Mouse (Mus musculus) C2C12 (cell line): Measurements from ENCODE around the gene Tpcn1. TPM values are rescaled to one million over a fixed set of nuclear protein-coding genes. Genes with fewer than 3 reads are reported as not detected.

ENCODE experiments used
- H3K27me3 ChIP-seq: one replicate; pipeline ENCODE4 v1.6.1; 2011; ENCODE audit not compliant: control insufficient read depth, insufficient read depth, insufficient read length
- H3K36me3 ChIP-seq: one replicate; pipeline ENCODE4 v1.6.1; 2011; ENCODE audit not compliant: control insufficient read depth, insufficient read depth
- H3K4me3 ChIP-seq: one replicate; pipeline ENCODE4 v1.5.1; 2011; ENCODE audit warnings: mild to moderate bottlenecking, control low read depth; ENCODE audit not compliant: poor library complexity, insufficient read depth, severe bottlenecking
- H3K79me2 ChIP-seq: one replicate; pipeline ENCODE4 v1.6.1; 2011; ENCODE audit not compliant: control insufficient read depth, insufficient read depth
- H3K79me3 ChIP-seq: one replicate; pipeline ENCODE4 v1.6.1; 2011; ENCODE audit warnings: low read depth, control low read depth
- H3ac ChIP-seq: one replicate; pipeline ENCODE3; 2011; ENCODE audit warnings: low read depth; ENCODE audit not compliant: control insufficient read depth, insufficient read length
- CEBPB ChIP-seq: IDR thresholded peaks from one replicate; pipeline ENCODE4 v1.6.1; 2011; ENCODE audit warnings: low read depth, mild to moderate bottlenecking, control low read depth, moderate library complexity
- CTCF ChIP-seq: IDR thresholded peaks from one replicate; pipeline ENCODE4 v1.5.1; 2011; ENCODE audit not compliant: control insufficient read depth, insufficient read depth, insufficient read length
- FOSL1 ChIP-seq: IDR thresholded peaks from one replicate; pipeline ENCODE4 v1.8.0; 2011; ENCODE audit warnings: mild to moderate bottlenecking, low read length; ENCODE audit not compliant: poor library complexity, insufficient read depth, severe bottlenecking
- MAX ChIP-seq: IDR thresholded peaks from one replicate; pipeline ENCODE4 v1.6.1; 2011; ENCODE audit warnings: mild to moderate bottlenecking, control low read depth
- MYOD1 ChIP-seq: IDR thresholded peaks from one replicate; pipeline ENCODE4 v1.6.1; 2011; ENCODE audit warnings: low read depth; ENCODE audit not compliant: control insufficient read depth, insufficient read length
- MYOG ChIP-seq: IDR thresholded peaks from one replicate; pipeline ENCODE4 v1.6.1; 2011; ENCODE audit not compliant: control insufficient read depth, insufficient read length; ENCODE audit errors: extremely low read depth
- USF1 ChIP-seq: IDR thresholded peaks from one replicate; pipeline ENCODE4 v1.6.1; 2011; ENCODE audit warnings: low read depth, mild to moderate bottlenecking, control low read depth, moderate library complexity
- polyA plus RNA-seq: library from polyadenylated mRNA; unstranded; fragments of >200 nt; fragmentation: generic; extraction: Trizol; gene quantifications from one replicate; pipeline ENCODE4 v1.2.1, GENCODE M21; 2012; ENCODE audit warnings: missing spikeins

Tpcn1 gene
- polyA plus RNA-seq, 1 experiment = 34.6 TPM

GRCm38 (mm10) chr5:120571056-120571740, 17.3 kb downstream of the Tpcn1 start:
- no peak for TF ChIP-seq CTCF
- TF ChIP-seq CEBPB = no peak
- TF ChIP-seq FOSL1 = no peak
- no peak for TF ChIP-seq MYOD1
- no peak for TF ChIP-seq MYOG
- TF ChIP-seq MAX = no peak
- TF ChIP-seq USF1 = no peak
- Histone ChIP-seq H3K4me3 (no peak overlapping the region), H3K36me3 (peaks cover 19% of the 10 kb centered on the region), H3K27me3 (no peaks in the 10 kb centered on the region), H3ac (no peak overlapping the region), H3K79me3 (peaks cover 52% of the 10 kb centered on the region), H3K79me2 (peaks cover 92% of the 10 kb centered on the region)

DNA sequence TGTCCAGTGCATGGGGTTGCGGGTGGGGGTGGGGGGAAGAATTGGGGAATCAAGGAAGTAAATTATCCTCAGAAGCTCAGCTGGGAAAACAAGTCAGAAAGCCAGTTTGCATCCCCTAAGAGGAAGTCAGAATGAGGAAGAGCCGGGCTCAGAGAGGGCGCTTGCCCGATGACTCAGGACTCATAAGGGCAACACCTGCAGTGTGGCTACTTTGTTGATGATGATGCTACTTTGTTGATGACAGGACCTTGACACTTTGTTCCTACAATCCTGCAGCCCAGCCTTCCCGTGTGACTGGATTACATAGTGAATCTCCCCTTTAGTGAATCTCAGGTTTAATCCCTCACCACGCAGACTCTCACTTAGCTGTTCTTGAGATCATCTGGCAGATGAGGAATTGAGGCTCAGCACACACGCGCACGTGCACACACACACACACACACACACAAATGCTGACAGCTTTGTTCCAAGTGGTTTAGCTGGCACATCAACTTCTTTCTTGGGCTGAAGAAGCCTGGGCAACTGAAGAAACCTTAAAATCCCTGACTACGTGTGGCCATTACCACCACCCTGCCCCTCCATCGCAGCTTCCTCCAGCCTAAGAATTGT, 18.1 kb downstream of the Tpcn1 start:
- TF ChIP-seq MYOG (no peak), MAX (no peak), MYOD1 (no peak), CTCF (no peak), FOSL1 (no peak), CEBPB (no peak), USF1 (no peak)
- Histone ChIP-seq H3K4me3 (no peak overlapping the region), H3ac (no peak overlapping the region), H3K79me3 (peaks cover 48% of the 10 kb centered on the region), H3K36me3 (peaks cover 19% of the 10 kb centered on the region), H3K27me3 (no peaks in the 10 kb centered on the region), H3K79me2 (peaks cover 92% of the 10 kb centered on the region)

DNA sequence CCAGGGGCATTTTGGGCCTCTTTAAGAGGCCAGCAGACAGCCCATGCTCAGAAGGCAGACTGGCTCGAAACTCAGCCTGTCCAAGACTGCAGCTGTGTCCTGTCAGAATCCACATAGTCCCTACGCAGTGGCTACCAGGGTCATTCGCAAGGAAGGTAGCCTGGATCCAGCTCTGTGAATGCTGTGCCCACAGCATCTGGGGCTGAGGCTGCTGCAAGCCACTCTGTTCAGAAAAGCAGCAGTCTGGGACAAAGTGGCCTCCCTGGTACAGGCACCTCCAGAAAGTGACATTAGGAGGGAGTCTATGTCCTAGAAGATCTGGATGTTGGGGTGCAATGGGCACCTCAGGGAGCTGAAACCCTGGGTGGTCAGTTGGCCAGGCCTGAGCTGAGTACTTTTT, 18.7 kb downstream of the Tpcn1 start:
- Histone ChIP-seq H3K79me3 (peaks cover 47% of the 10 kb centered on the region), H3ac (no peak overlapping the region), H3K79me2 (peaks cover 92% of the 10 kb centered on the region), H3K4me3 (no peak overlapping the region), H3K27me3 (no peaks in the 10 kb centered on the region), H3K36me3 (peaks cover 16% of the 10 kb centered on the region)
- TF ChIP-seq MAX (no peak), CEBPB (no peak), MYOD1 (no peak), MYOG (no peak), CTCF (no peak), FOSL1 (no peak), USF1 (no peak)

- no peak for TF ChIP-seq CEBPB
- TF ChIP-seq FOSL1 = no peak
- TF ChIP-seq MYOD1 = no peak
- TF ChIP-seq USF1 = no peak
- TF ChIP-seq MAX = no peak
- no peak for TF ChIP-seq CTCF
- no peak for TF ChIP-seq MYOG
- Histone ChIP-seq H3K4me3 (no peak overlapping the region), H3K79me2 (peaks cover 89% of the 10 kb centered on the region), H3K27me3 (no peaks in the 10 kb centered on the region), H3ac (no peak overlapping the region), H3K79me3 (peaks cover 42% of the 10 kb centered on the region), H3K36me3 (peaks cover 13% of the 10 kb centered on the region)
These were observed 19.5 kb downstream of the Tpcn1 start for GRCm38 (mm10) chr5:120568964-120569363.

DNA sequence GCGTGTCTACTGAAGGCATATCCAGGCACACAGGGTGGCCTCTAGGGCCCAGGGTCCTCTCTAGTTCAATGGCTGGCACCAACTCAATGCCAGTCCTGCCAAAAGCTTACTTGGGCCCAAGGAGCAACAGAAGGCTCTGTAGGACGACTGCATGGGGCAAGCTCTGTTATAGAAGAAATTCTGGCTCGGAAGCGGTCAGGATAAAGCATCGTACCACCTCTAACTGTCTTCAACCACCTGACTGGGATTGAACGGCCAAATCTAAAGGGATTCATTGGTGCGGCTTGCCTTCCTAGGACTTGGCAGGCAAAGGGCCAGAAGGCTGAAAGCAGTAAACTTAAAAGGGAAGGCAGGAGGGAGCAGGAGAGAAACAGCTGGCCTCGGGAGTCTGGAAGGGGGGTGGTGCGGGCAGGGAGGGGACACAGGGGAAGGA, 20.1 kb downstream of the Tpcn1 start:
- Histone ChIP-seq H3K27me3 (no peaks in the 10 kb centered on the region), H3K4me3 (no peak overlapping the region), H3K79me2 (peaks cover 84% of the 10 kb centered on the region), H3K36me3 (peaks cover 8% of the 10 kb centered on the region), H3ac (no peak overlapping the region), H3K79me3 (peaks cover 38% of the 10 kb centered on the region)
- TF ChIP-seq USF1 (no peak), CEBPB (no peak), MAX (no peak), FOSL1 (no peak), CTCF (no peak), MYOD1 (no peak), MYOG (no peak)

GRCm38 (mm10) chr5:120567761-120568211, 20.7 kb downstream of the Tpcn1 start:
- Histone ChIP-seq H3K4me3 (no peak overlapping the region), H3K27me3 (no peaks in the 10 kb centered on the region), H3K79me3 (peaks cover 39% of the 10 kb centered on the region), H3K79me2 (peaks cover 84% of the 10 kb centered on the region), H3ac (no peak overlapping the region), H3K36me3 (peaks cover 6% of the 10 kb centered on the region)
- TF ChIP-seq MYOG (no peak), CEBPB (no peak), CTCF (no peak), FOSL1 (no peak), MYOD1 (no peak)
